Mouse (Mus musculus) frontal cortex, postnatal 36 days (tissue): Measurements from ENCODE around the gene Lgr6.
A peak's percentile ranks its signal among the peaks of the same experiment; 100 is the strongest.

Experiments
- DNase-seq, 2 experiments: peaks; one replicate each; pipeline ENCODE4 v3.0.0; 2022; ENCODE audit warnings: low spot score in 2 of 2

Gene Lgr6

DNA sequence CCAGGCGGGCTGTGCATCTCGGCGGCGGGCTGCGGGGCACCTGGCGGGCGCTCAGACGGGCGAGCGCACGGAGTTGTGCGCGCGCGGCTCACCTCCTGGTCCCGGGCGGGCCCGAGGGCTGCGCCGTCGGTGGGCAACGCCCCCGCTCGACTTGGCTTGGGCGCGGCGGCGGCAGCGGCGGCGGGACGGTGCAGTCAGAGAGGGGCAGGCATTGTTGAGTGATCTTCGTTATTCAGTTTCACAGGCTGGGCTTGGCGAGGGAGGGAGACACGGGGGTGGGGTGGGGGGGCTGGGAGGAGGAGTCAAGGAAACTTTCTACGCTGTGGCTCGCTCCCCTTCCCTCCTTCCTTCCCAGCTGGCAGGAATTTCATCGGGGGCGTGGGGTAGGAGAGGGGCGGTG lies at the start of gene Lgr6:
Gene Lgr6 (minus strand): TSS at position 153 of the 400 bp plus-strand sequence.
- DNase-seq = no peak

DNA sequence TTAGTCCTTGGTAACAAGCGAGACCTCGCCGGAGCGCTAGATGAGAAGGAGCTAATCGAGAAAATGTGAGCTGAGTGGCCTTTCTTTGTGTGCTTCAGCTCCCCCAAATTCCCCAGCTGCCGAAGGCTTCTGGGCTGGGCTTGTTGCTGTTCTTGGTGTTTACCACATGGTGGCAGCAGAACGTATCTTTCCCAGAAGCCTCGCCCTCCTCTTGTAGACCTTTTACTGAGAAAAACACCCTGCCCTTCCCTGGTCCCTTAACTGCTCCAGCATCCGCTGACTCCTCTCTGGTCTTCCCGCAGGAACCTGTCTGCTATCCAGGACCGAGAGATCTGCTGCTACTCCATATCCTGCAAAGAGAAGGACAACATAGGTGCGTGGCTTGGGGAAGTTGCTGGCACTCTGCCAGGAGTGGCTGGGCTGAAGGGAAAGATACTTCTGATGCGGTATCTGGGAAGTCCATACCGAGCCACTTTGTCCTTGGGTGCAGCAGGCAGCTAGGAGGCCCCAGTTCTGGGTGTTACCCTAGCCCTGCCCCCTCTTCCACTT lies 49.4 kb upstream of the Lgr6 start:
- DNase-seq = peak; percentile 83 to 90

DNA sequence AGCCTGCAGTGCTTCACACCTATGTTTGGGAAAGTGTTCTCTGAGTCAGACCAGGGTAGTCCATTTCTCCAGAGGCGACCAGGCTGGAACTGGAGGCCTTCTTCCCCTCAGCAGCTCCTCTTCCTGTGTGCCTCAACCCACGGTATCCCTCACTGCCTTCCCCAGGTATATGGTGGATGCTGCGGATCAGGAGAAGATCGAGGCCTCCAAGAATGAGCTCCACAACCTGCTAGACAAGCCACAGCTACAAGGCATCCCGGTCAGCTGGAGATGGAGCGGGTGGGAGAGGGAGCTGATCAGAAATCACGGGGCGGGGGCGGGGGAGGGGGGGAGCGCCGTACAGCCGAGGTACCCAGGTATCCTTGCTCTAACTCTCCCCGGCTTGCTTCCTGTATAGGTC lies 48.9 kb upstream of the Lgr6 start:
- no peak for DNase-seq

DNA sequence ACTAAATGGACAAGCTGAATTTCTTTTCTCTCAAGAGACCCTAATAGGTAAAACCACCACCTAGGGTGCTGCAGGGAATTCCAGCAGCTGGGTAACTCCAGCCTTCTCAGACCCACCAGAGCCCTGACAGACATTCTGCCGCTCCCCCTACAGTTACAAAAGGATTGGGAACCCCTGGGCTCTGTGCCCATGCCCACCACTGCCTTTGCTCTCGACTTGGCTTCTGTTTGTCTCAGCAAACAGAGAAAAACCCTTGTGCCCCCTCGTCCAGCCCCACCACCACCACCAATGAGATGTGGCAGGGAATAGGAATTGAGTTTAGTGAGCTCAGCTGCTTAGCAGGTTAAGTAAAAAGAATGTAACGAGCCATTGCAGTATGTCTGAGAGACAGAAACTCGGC lies 43.9 kb upstream of the Lgr6 start:
- no peak for DNase-seq

DNA sequence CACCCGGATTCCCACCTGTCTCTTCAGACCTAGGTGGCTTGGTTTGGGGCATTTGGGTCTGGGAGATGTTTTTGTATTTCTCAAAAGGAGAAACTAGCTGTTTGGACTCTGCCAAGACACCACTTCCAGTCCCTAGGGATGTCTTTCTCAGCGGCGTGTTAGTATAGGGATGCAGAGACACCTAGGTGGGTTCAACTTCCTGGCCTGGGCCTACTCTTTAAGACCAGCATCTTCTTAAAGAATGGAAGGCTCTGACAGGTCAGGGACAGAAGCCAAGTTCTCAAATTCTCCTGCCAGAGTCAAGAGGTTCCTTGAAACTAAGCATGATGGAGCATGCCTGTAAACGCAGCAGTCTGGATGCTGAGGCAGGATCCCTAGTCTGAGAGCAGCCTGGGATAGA lies 43.4 kb upstream of the Lgr6 start:
- DNase-seq = no peak

DNA sequence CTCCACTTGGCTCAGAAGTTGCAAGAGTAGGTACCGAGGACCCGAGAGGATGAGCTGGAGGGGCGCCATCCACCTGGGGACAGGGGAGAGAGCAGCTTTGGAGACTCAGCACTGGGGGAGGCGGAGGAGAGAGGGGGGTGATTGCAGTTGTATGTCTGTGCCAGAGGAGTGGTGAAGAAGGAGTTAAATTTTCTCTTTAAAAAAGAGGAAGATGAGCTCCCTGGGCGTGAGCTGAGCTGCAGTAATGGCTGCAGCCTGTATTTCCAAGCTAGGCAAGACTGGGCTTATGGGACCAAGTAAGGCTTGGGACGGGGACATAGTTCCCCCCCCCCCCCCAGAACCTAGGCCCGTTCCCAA lies 42.6 kb upstream of the Lgr6 start:
- no peak for DNase-seq

DNA sequence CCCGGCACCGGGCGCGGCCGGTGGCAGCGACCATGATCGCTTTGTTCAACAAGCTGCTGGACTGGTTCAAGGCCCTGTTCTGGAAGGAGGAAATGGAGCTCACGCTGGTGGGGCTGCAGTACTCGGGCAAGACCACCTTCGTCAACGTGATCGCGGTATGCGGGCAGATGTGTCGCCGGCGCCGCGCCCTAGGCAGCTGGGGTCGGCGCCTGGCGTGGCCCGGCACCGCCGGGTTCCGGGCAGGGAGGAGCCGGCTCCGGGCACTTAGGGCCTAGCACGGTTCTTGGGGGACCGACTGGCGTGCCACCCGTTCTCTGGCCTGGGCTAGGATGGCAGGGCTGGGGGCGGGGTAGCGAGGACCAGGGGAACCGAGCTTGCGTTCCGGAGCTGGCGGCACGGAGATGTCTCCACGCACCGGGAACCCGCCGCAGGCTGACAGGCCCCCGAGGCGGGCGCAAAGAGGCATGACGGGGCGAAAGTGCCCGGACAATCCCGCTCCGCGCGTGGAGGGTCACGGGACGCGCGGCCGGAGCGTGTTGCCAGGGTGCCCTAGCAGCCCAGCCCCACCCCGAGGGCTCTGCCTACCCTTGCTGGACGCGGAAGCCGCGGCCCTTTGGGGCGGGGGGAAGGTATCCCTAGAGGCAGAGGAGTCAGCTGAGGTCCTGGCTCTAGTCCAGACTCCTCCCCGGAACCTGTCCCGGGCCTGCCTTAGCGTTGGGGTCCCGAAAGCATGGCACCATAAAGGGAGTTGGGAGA lies 42.0 kb upstream of the Lgr6 start:
- peak; percentile 77 to 79 for DNase-seq

DNA sequence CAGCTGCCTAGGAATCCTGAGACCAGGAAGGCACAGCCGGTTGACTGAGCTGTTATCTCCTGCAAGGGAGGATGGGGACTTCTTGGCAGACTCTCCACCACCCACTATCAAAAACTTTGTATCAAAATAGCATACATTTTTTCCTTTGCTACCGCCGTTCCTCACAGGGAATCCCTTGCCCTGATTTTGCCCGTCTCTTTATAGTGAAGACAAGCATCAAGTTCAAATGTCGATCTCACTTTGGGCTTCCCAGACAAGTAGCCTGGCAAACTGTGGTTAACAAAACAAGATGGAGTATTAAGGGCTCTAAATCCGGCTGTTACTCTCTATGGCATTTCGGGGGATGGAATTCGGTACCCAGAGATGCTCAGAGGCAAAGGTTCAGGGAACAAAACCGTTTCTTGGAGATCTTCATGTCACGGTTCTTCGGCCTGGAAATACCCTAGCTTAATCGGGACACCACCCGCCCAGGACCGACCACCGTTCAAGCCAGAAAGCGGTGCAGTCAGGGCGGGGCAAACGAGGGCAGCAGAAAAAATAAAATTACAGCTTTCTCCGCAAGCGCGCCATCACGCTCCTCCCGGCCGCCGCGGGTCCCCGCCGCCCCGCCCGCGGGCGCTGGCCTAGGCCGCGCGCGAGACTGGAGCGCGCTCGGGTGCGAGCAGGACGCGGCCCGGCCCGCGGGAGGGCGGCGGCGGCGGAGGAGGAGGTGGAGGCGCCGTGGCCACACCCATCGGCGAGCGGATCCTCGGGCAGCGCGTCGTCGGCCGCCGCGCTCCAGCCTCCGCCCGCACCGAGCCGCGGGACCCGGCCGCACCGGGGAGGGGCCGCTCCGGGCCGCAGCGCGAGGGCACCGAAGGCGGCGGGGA lies 41.2 kb upstream of the Lgr6 start, which contains the start of gene Arl8a:
Gene Arl8a (plus strand): TSS at position 748 of the 869 bp plus-strand sequence.
- DNase-seq = peak; percentile 81 to 82

DNA sequence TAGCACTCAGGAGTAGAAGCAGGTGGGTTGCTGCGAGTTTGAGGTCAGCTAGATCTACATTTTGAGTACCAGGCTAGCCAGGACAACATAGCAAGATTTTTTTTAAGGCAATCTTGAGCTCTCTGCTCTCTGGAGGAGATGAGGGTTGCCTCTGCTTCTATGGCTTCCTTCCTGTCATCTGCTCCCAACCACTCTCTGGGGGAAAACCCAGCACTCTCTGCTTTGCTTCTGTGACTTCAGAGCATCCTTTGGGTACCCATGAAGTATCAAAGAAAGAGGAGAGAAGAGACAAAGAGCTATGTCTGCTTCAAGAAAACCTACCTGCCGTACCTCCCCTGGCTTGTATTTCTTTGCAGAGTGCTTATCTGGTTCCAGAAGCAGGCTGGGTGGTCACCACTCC lies 38.9 kb upstream of the Lgr6 start:
- no peak for DNase-seq

DNA sequence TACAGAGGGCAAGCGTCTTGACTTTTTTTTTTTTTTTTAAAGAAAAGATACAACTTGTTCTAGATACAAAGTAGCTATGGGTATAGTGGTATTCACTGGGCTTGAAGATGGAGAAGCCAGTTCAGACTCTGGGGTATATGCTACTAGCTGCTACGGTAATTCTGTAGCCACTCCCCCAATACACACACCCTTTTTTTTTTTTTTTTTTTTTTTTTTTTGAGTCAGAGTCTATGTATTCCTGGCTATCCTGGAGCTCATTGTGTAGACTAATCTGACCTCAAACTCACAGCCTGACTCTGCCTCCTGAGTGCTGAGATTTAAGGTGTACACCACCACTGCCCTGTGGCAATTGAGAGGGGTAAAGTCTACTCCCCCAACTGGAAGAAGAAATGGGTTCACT lies 37.4 kb upstream of the Lgr6 start:
- no peak for DNase-seq

DNA sequence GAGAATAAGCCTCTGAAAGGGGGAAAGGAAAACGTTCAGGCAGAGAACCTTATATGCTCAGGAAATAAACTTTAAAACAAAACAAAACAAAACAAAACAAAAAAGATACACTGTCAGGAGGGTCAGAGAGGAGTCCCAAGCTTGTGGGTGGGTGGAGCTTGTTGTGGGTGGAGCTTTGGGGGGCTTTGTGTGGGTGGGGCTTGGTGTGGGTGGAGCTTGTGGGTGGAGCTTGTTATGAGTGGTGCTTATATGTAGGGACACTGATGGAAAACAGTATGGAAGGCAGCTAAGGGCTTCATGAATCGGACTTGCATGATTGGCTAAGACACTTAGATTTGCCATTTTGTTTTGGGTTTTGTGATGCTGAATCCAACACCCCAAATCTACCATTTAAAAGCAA lies 34.8 kb upstream of the Lgr6 start:
- no peak for DNase-seq

DNA sequence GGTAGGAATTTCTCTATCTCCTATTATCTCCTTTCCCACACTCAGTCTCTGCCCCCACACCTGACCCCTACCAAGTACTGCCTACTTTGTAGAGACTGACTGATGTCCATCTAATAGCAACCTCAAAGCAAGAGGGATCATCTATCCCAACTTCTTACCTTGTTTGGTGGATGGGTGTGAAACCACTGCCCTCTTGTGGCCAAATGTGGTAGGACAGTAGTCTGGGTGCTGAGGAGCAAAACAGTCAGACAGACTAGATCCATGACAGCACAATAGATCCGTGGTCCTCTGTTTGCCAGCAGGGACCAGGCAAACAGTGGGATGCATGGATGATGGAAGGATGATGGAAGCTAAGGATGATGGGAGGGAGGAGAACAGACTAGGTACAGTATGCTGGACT lies 31.4 kb upstream of the Lgr6 start:
- DNase-seq = peak; percentile 61 to 75

DNA sequence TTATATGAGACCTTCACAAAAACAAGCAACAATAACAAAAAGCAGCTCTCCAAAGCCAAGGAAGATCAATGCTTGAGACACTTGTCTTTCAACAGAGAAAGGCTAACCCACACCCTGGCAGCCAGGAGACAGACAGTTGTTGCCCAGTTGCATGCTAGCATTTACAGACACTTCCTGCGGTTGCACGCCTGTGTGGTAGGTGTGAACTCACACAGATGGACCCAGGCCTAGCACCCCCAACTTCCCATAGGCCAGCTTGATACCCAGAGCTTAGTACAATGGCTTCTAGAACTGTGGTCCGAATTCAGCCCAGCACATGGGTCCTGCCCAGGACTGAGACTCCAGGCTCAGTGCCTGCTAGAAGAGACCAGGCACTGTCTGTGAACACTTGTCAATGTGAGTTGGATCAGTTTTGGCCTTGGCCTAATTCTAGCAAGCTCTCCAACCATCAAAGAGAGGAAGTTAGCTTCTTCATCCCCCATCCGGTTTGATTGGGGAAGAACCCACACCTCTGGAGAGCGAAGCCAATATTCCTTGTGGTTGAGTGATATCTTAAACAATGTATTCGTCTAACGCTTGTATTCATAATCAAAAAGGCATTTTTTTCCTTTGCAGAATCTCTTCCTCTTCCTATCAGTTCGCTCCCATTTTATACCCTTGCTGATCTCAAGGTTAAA lies 30.2 kb upstream of the Lgr6 start:
- no peak for DNase-seq

DNA sequence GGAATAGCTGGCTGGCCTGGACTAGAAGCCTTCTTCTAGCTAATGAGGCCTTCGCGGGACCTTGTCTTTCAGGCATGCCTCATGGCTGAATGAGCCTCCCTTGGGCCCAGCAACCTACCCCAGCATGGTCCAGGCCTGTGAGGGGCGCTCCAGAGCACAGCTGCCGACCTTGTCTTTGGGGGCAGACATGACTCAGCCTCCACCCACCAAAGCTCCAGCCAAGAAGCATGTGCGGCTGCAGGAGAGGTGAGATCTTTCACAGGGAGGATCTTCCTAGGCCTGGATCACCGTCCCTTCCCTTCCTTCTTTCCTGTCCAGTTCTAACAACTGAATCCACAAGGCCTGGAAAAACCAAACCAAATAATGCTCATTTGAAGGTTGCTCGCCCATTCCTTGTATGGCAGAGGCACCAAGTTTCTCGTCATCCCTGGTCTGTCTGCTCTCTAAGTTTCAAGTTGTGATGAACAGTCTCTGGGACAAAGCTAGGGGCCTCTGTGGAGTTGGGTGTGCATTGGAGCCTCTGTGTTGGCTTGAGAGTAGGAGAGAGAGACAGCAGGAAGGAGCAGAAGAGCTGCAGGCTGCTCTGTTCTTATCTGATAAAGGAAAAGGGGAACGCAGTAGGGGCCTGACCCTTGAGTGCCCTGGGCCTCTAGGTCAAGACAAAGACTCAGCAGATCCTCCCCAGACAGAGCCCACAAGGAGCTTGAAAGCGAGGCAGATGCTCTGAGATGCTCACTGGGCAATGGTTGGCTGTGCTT lies 28.8 kb upstream of the Lgr6 start:
- DNase-seq = no peak

DNA sequence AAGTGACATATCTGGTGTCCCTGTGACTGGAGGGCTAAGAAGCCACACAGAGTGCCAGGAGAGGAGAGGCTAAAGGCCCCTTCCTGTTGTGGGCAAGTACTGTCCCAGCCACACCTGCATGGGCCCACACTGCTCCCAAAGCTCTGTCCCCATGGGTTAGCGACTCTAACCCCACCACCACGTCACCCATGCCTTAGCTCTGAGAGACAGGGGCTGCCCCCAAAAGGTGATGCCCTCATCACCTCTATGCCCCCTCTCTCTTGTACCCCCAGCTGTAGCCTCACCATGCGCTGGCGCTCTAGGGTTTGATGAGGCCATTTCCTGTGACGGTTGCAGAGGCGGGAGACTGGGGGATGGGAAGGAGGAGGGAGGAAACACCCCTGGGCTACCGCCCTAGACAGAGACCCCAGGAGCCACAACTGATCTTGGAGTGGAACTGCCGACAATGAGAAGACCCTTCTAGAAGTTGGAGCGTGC lies 27.9 kb upstream of the Lgr6 start:
- DNase-seq = no peak

DNA sequence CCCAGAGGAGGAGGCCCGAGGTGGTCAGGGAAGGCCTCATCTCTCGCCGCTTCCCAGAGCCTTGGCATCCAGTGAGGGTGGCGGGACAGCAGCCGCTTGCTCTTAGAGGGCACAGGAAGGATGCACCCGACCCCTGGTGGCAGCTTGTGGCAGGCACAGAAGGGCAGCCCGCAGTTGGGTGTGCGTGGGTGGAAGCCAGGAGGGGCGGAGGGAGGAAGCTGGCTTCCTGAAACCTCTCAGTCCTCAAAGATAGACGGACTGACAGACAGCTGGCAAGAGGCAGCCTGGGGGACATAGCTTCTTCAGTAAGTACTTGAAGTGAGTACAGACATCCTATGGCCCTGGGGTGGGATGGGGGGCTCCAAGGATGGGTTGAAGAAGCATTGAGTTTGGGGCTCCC lies 27.4 kb upstream of the Lgr6 start, which contains the start of gene Ptpn7:
Gene Ptpn7 (plus strand): TSS at position 228 of the 400 bp plus-strand sequence.
- DNase-seq = peak in 1 of 2 experiments; percentile 45

DNA sequence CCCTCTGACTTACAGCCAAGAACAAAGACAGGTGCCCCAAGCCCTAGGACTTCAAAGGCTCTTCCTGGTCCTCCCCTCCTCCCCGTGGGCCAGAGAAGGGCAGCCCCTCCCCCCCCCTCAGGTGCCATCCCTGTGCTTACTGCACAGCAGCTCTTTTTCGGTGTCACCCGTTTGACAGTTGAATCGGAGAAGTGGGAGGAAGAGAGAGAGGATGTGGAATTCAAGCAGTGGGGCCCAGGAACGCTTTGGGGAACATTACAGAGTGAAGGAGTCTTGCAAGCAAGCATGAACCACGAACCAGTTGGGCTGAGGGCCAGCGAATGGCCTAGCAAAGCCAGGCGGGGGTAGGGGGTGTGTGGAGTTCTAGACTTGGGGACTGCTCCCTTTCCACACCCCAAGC lies 26.5 kb upstream of the Lgr6 start:
- no peak for DNase-seq

DNA sequence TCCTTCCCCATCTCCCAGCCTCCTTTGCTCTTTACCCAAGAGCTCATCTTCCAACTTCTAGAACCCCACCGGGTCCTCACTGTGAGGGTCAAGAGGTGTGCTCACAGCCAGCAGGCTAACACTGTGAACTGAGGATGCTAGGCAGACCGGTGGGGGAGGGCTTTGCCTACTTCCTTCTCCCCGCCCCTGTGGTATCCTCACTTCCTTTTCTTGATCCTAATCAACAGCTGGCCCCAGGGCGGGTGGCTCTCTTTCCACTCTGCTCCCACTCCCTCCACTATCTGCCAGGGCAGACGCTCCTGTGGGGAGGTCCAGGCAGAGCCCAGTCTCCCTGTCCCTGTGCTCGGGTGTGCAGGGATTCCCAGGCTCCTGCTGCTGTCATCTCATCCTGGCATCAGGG lies 26.0 kb upstream of the Lgr6 start:
- DNase-seq = no peak

DNA sequence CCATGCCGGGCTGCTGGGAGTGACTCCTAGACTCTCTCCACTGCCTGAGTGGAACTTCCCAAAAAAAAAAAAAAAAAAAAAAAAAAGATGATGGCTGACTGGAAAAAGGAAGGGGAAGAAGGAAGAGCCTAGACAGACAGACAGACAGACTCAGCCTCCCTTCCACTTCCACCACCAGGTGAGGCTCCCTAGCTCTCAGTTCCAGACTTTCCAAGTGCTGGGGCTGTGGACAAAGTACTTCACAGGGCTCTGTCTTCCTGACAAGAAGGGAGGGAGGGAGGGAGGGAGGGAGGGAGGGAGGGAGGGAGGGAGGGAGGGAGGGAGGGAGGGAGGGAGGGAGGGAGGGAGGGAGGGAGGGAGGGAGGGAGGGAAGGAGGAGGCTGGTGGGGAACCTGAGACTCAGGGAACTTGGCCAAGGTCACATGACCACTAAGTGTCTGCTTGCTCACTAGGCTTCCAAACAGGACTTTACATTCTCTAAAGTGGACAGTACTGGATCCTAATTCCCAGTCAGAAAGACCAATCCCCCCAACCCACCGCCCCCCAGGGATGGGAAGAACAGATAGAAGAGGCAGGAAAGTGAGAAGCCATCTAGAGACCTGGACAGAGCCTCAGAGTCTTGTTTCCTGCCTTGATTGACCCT lies 25.4 kb upstream of the Lgr6 start:
- no peak for DNase-seq

DNA sequence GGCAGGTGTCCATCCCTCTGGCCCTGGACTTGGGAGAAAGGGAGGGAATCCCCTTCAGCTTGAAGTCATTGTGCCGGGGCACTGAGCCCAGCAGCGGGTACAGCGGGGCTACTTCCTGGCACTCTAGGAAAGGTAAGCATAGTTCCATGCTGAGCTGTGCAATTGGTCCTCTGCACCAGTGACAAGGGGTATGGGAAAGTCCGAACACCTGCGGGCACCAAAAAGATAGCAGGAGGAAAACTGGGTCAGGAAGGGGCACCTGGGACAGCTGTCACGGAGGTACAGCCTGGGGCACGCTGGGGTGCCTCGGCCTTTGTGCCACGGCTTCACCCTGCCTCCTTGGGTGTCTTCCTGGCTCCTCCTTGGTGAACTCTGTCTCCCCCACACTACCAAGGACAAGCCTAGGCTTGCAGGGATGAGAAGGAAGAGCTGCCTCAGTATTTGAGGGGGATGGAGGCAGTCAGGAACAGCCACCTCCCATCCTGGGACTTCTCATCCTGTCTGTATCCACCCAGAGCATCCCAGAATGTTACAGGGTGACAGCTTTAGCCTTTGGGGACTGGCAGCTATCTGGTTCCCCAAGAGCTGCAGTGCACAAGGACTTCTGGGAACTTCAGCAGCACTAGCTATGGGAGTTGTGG lies 24.6 kb upstream of the Lgr6 start:
- no peak for DNase-seq
